Mouse (Mus musculus) hindbrain, embryonic 10.5 days (tissue): ENCODE measurements around the gene Cradd. TPM values are rescaled to one million over a fixed set of nuclear protein-coding genes. Genes with fewer than 3 reads are reported as not detected.

Experiments used
- DNase-seq: peaks from one replicate; pipeline ENCODE4 v3.0.0-alpha.2; 2017; ENCODE audit warnings: low spot score
- H3K27ac ChIP-seq: fragments of 300-500 bp; sonication (generic); 2 replicates; pipeline ENCODE4 v1.5.1; 2016; ENCODE audit warnings: mild to moderate bottlenecking, moderate library complexity
- H3K27me3 ChIP-seq: fragments of 300-500 bp; sonication (generic); 2 replicates; pipeline ENCODE4 v1.6.1; 2016; ENCODE audit warnings: mild to moderate bottlenecking; ENCODE audit not compliant: poor library complexity, insufficient read depth, severe bottlenecking
- H3K36me3 ChIP-seq: fragments of 300-500 bp; sonication (generic); 2 replicates; pipeline ENCODE4 v1.6.1; 2016; ENCODE audit warnings: mild to moderate bottlenecking, moderate library complexity
- H3K4me1 ChIP-seq: fragments of 300-500 bp; sonication (generic); replicated peaks from 2 replicates; pipeline ENCODE4 v1.6.1; 2016; ENCODE audit warnings: mild to moderate bottlenecking
- H3K4me3 ChIP-seq: fragments of 300-500 bp; sonication (generic); 2 replicates; pipeline ENCODE4 v1.5.1; 2016; ENCODE audit warnings: mild to moderate bottlenecking, moderate library complexity
- H3K9me3 ChIP-seq: fragments of 300-500 bp; sonication (generic); 2 replicates; pipeline ENCODE4 v1.6.1; 2016; ENCODE audit warnings: mild to moderate bottlenecking, moderate library complexity
- WGBS: fragments of 180-500 bp; shearing (Covaris S2); methylation state at CpG from one replicate; pipeline ENCODE4 v1.1.7; 2016; 5-methylcytosine and 5-hydroxymethylcytosine counted together
- polyA plus RNA-seq: library from polyadenylated mRNA; unstranded; fragments of >200 nt; fragmentation: Nextera tagmentation; extraction: Ambion mirVana; gene quantifications from 2 replicates; pipeline ENCODE4 v1.2.1, GENCODE M21; 2016

Gene Cradd
- polyA plus RNA-seq, 1 experiment from 2014 or later: 13.3 TPM

DNA sequence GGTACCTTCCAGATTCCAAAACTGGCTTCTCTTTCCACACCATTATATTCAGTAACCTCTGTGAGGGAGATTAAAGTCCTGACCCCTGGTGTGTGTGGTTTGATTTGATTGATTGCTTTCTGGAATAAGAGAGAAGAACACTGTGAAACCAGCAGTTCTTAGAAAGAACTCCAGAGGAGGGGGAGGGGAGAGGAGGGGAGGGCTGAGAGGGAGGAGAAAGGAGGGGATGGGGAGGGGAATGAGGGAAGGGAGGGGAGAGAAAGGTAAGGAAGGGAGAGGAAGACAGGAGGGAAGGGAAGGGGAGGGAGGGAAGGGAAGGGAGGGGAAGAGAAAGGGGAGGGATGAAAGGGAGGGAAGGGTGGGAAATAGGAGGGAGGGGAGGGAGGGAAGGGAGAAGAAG lies 30.7 kb upstream of the Cradd start:
- Histone ChIP-seq H3K9me3 (0 out of 2 replicates have a peak, but pooled peaks cover 4% of the 10 kb centered on the region), H3K4me1 (peaks cover 20% of the 10 kb centered on the region), H3K27ac (no peak overlapping the region), H3K27me3 (no peaks in the 10 kb centered on the region), H3K4me3 (no peak overlapping the region), H3K36me3 (no peaks in the 10 kb centered on the region)
- no peak for DNase-seq

DNA sequence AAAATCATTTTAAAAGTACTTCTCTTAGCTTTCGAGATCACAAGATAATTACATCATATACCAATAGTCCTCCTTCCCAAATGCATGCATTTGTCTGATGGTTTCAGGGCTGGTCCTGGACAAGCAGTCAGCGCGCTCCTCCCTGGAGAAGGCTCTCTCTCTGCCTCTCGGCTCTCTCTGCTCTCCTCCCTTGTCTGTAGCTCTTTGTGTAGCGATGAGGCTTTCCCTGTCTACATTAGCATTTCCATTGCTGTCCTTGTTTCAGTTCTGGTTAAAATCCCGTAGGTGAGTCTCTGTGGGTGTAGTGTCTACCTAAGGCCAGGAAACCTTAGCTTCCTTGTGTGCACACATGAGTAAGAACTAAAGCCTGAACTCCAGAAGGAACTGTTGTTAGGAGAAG lies 30.1 kb upstream of the Cradd start:
- no peaks in the 10 kb centered on the region for H3K27me3 ChIP-seq
- no peaks in the 10 kb centered on the region for H3K36me3 ChIP-seq
- 0 out of 2 replicates have a peak, but pooled peaks cover 4% of the 10 kb centered on the region for H3K9me3 ChIP-seq
- WGBS: 63% methylated on average over 6 of the region's 6 CpGs
- H3K27ac ChIP-seq: peak overlapping the region; percentile 17; the same call in 1 of the 2 replicates
- no peak overlapping the region for H3K4me3 ChIP-seq
- DNase-seq: no peak
- peaks cover 20% of the 10 kb centered on the region for H3K4me1 ChIP-seq

DNA sequence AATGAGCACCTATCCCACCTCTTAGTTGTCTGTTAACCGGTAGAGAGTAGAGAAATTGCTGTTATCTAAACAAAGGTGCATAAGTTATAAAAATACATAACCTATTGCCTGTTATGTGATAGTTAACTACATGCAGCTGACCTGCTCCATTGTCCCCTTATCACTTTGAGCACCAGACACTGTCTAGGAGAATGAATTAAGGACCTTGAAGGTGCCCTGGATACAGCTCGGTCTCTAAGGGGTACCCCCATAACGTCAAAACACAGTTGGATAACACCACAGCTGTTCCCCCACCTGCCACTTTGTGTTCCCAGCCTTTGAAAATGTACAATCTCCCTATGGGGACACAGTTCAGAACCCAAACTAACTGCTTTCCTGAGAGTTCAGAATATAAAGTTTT lies 24.5 kb upstream of the Cradd start:
- H3K27me3 ChIP-seq: no peaks in the 10 kb centered on the region
- no peak overlapping the region for H3K4me3 ChIP-seq
- 85% methylated on average over 3 of the region's 3 CpGs for WGBS
- H3K9me3 ChIP-seq: peaks cover 7% of the 10 kb centered on the region; the same call in 1 of the 2 replicates
- H3K4me1 ChIP-seq: no peaks in the 10 kb centered on the region
- DNase-seq: no peak
- H3K36me3 ChIP-seq: no peaks in the 10 kb centered on the region
- H3K27ac ChIP-seq: no peak overlapping the region

DNA sequence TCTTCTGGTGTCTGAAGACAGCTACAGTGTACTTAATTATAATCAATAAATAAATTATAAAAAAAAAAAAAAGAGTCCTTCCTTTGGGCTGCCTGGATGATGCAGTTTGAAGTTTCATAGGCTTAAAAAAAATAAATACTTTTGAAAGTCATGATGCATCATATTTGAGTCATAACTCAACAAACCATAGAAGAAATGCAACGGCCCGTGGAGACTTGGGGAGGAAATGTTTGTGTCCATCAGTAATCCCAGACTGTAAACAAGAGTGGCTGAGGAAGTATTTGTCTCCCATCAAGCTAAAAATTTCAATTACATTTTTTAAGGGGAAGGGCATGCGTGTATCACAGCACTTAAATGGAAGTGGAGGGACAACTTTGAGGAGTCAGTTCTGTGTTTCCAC lies 23.8 kb upstream of the Cradd start:
- WGBS: 96% methylated on average over 3 of the region's 3 CpGs
- H3K27me3 ChIP-seq: no peaks in the 10 kb centered on the region
- H3K27ac ChIP-seq: no peak overlapping the region
- DNase-seq: no peak
- no peak overlapping the region for H3K4me3 ChIP-seq
- H3K36me3 ChIP-seq: no peaks in the 10 kb centered on the region
- peaks cover 7% of the 10 kb centered on the region; the same call in 1 of the 2 replicates for H3K9me3 ChIP-seq
- H3K4me1 ChIP-seq: no peaks in the 10 kb centered on the region

DNA sequence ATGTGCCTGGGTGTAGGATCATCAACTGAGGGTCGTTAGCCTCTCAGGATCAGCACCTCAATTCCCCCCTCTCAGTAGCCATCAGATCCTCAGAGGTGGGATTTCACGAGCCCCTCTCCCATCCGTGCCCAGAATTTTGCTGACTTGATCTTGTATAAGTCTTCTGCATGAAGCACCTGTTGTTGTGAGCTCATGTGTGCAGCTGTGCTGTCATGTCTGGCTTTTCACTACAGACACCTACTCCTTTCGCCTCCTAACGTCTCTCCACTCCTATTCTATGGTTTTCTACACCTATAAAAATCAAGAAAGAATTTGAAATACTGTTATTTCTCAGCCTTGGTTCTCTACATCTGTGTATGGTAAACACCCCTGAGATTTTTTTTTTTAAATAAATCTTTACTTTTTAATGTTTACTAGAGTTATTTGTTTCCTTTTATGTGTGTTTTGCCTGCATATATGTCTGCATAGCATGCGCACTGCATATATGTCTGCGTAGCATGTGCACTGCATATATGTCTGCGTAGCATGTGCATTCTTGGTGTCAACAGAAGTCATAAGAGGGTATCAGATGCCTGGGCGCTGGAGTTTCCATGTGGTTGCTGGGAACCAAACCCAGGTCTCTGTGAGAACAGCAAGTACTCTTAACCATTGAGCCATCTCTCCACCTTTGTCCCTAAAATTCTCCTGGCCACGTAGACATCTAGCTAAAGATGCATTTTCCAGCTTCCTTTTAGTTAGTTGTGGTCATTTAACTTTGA lies 19.1 kb upstream of the Cradd start:
- WGBS: 88% methylated on average over 10 of the region's 10 CpGs
- Histone ChIP-seq H3K4me1 (no peaks in the 10 kb centered on the region), H3K27me3 (no peaks in the 10 kb centered on the region), H3K27ac (no peak overlapping the region), H3K4me3 (no peak overlapping the region), H3K36me3 (no peaks in the 10 kb centered on the region), H3K9me3 (peaks cover 3% of the 10 kb centered on the region; the same call in 1 of the 2 replicates)
- no peak for DNase-seq

DNA sequence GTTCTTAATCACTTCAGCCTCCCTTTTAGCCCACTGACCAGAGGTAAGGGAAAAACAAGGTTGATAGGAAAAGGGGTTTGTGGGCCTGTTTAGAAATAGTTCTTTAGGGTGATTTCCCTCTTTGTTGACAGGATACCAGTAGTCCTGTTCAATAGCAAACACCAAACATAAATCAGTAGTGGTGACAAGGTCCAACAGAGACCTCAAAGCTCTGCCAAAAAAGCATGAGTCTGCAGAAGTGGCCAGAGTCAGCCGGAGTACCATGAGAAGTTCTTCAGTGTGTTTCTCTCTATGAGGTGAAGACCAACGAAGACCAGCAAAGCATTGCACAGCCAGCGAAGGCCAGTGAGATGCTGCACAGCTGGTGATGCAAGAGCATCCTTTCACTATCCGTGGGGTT lies 16.7 kb upstream of the Cradd start:
- no peak for DNase-seq
- Histone ChIP-seq H3K4me1 (peaks cover 10% of the 10 kb centered on the region), H3K4me3 (no peak overlapping the region), H3K27ac (no peak overlapping the region), H3K36me3 (no peaks in the 10 kb centered on the region), H3K9me3 (peaks cover 3% of the 10 kb centered on the region; the same call in 1 of the 2 replicates), H3K27me3 (no peaks in the 10 kb centered on the region)
- WGBS: 86% methylated on average over 4 of the region's 4 CpGs

DNA sequence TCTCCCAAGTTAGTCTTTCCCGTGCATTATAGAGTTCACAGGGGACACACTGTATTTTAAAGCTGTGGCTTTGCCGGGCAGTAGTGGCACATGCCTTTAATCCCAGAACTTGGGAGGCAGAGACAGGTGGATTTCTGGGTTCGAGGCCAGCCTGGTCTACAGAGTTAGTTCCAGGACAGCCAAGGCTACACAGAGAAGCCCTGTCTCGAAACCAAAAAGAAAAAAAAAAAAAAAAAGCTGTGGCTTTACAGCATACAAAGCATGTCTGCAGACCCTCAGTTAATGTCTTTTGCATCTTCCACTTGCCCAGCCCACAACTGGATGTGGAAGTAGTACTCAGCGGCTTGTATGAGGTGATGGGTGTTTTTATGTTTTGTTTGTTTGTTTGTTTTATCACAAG lies 13.7 kb upstream of the Cradd start:
- Histone ChIP-seq H3K9me3 (no peaks in the 10 kb centered on the region), H3K27me3 (no peaks in the 10 kb centered on the region; the same call in 1 of the 2 replicates), H3K4me3 (no peak overlapping the region), H3K36me3 (no peaks in the 10 kb centered on the region), H3K27ac (no peak overlapping the region), H3K4me1 (peaks cover 10% of the 10 kb centered on the region)
- no peak for DNase-seq
- WGBS: 82% methylated on average over 5 of the region's 5 CpGs

DNA sequence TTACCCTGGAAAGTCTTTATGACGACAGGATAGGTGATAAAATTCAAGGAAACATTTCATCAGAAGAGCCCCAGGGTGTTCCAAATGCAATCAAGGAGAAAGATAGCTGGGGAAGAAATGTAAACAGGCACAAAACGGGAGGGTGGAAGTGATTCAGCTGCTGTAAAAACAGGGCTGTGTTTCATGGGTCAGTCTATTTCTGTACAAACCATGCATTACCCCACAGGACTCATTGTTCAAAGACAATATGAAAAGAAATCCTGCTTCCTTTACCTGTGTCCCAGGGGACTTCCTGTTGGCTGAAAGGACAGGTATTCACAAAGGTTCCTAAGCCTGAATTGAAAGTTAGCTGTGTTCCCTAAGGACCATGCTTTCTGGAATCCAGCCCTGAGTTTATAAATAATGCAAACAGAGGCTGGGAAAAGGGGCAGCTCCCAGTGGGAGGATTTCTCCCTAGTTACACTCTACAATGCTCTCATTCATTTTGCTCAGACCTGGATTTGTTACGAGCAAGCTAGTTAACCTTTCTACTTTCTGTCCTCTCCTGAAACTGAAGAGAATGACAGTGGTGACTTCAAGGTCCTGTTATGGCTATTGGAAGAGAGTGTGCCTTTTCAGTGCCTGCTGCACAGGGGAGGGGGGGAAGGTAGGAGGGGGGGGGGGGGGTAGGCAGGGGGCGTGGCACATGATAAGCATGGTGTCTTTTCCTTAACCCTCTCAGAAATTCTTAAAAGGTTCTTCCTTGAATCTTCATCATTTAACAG lies 13.0 kb upstream of the Cradd start:
- 34% methylated on average over 4 of the region's 4 CpGs for WGBS

DNA sequence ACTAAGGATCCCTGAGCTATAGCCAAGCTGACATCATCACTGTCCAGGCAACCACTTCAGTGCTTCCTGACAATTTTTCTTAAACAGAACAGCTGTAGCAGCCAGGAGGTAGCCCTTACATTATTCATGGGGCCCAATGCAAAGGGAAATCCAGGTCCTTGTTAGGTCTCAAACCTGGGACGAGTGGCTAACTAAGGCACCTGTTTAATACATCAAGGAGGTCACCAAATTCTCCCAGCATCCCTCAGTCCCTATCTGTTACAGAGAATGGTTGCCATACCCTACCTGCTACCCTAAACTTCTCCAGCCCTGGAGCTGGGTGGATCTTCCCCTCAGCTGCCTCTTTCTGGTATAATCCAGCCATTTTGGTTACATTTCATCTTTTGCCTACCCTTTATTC lies 10.9 kb upstream of the Cradd start:
- H3K9me3 ChIP-seq: no peaks in the 10 kb centered on the region
- 87% methylated on average over 1 of the region's 1 CpGs for WGBS

More for the DNA sequence above, 13.0 kb upstream of the Cradd start:
- no peak for DNase-seq
- no peaks in the 10 kb centered on the region for H3K9me3 ChIP-seq
- H3K36me3 ChIP-seq: no peaks in the 10 kb centered on the region
- no peaks in the 10 kb centered on the region; the same call in 1 of the 2 replicates for H3K27me3 ChIP-seq
- H3K4me3 ChIP-seq: no peak overlapping the region
- H3K27ac ChIP-seq: no peak overlapping the region; the same call in 1 of the 2 replicates
- H3K4me1 ChIP-seq: peaks cover 10% of the 10 kb centered on the region

DNA sequence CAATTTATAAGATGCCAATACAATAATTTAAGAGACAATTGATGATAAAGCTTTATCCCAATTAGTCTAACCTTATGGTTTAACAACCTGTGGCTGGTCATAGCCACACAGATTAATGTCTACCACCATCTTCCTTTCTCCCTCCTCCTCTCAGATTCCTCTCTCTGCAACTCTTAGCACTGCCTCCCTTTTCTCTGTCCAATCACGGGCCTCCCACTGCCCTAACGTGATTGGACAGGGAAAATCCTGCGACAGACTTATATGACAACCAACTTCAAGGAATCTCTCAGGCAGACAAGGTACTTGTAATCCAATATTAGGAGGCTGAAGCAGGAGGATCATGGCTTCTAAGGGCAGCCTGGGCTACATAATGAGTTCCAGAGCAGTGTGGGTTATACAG lies 8.7 kb upstream of the Cradd start:
- Histone ChIP-seq H3K36me3 (no peaks in the 10 kb centered on the region), H3K27me3 (no peaks in the 10 kb centered on the region; the same call in 1 of the 2 replicates), H3K27ac (no peak overlapping the region), H3K4me3 (no peak overlapping the region), H3K9me3 (no peaks in the 10 kb centered on the region), H3K4me1 (peaks cover 25% of the 10 kb centered on the region)
- no peak for DNase-seq
- WGBS: 82% methylated on average over 3 of the region's 3 CpGs

More for the DNA sequence above, 10.9 kb upstream of the Cradd start:
- no peak overlapping the region for H3K4me3 ChIP-seq
- no peak for DNase-seq
- no peaks in the 10 kb centered on the region for H3K36me3 ChIP-seq
- H3K27me3 ChIP-seq: no peaks in the 10 kb centered on the region; the same call in 1 of the 2 replicates
- H3K27ac ChIP-seq: no peak overlapping the region
- H3K4me1 ChIP-seq: peaks cover 19% of the 10 kb centered on the region

DNA sequence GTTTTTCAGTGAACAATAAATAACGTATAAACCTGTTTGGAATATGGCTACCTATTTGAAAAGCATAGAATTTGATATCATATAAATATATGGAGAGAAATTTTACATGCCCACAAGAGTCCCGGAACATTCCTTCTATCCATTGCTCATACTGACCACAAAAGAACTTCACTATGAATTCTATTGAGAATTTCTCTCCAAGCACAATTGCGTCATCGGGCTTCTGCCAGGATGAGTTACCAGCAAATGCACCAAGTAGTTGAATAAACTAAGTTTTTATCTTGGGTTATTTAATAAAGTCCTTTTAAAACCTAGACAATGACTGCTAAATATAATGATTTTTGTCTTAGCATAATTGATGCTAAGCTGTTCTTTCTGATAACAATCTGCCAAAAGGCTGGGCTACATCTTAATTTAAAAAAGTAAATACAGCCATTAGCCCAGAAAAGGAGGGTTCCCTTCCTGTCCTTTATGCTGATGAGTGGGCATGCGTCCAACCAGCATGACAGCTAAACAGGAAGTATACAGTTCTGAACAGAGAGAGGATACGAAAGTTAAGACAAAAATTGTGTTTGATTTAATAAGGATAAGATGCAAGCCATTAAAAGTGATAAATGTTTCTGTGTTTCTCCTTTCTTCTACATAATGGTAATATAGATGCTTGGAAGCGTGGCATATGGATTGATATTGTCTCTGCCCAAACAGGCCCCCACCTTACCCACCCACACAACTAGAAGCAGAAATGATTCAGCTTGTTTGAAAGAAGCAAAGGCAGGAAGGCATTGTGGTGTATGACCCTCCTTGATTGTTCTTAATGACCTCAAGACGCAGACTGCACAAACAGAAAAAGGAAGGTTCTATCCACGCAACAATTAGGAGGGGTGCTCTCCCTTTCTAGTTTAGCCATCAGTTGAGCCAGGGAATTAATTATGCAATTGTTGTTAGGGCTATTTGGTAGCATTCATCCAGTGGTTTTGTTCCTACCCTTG lies 6.7 kb upstream of the Cradd start:
- no peak overlapping the region for H3K27ac ChIP-seq
- no peaks in the 10 kb centered on the region; the same call in 1 of the 2 replicates for H3K27me3 ChIP-seq
- WGBS: 66% methylated on average over 9 of the region's 9 CpGs
- peaks cover 17% of the 10 kb centered on the region for H3K4me1 ChIP-seq
- no peaks in the 10 kb centered on the region for H3K36me3 ChIP-seq
- no peaks in the 10 kb centered on the region for H3K9me3 ChIP-seq
- DNase-seq: no peak
- H3K4me3 ChIP-seq: no peak overlapping the region

DNA sequence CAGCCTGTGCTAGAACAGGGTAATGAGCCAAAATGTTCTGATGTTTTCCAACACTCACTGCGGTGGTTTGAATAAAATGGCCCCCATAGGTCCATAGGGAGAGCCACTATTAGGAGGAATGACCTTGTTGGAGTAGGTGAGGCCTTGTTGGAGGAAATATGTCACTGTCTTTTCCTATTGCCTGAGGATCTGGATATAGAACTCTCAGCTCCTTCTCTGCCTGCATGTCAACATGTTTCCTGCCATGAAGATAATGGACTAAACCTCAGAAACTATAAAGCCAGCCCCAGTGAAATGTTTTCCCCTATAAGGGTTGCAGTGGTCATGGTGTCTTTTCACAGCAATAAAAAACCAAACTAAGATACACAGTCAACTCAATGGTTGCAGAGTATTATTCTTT lies 6.0 kb upstream of the Cradd start:
- no peak for DNase-seq
- Histone ChIP-seq H3K36me3 (no peaks in the 10 kb centered on the region), H3K27me3 (no peaks in the 10 kb centered on the region; the same call in 1 of the 2 replicates), H3K4me3 (no peak overlapping the region), H3K27ac (no peak overlapping the region), H3K4me1 (peaks cover 17% of the 10 kb centered on the region), H3K9me3 (no peaks in the 10 kb centered on the region)
- WGBS: 93% methylated on average over 1 of the region's 1 CpGs
